Mouse (Mus musculus): ENCODE measurements around the gene Rcc2.

The Rcc2 gene

GRCm38 (mm10) chr4:140765936-140766335 is 65.6 kb downstream of the Rcc2 start:
- DNase-seq, result no peak

- no peak for DNase-seq
These were observed 68.6 kb downstream of the Rcc2 start for GRCm38 (mm10) chr4:140768973-140769372.

GRCm38 (mm10) chr4:140770433-140770832 is 70.1 kb downstream of the Rcc2 start:
- DNase-seq, result no peak

DNA sequence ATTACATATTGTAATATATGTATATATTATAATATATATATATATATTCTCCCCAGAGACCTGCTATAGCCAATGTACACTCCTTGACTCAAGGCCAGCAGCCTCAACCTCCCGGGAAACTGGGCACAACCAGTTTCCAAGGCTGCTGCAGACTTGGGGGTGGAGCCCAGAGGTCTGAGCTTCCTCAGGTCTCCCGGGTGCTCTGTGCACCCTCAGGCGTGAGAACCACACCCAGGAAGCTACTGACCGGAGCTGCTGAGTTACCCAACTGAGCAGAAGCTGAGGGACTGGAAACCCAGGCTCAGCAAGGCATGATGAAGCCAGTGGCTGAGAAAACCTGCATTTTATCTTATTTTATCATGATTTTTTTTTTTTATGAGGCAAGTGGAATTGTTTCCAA is 70.8 kb downstream of the Rcc2 start:
- no peak for DNase-seq
